Mouse (Mus musculus) intestine, postnatal 0 days (tissue): ENCODE data around the gene Mras. TPM values are rescaled to one million over a fixed set of nuclear protein-coding genes. Genes with fewer than 3 reads are reported as not detected.

Experiments used
- ATAC-seq: fragments of 200-750 bp; cut with Nextera tagmentation; 2 replicates; pipeline ENCODE4 v1.8.0; 2017; ENCODE audit warnings: mild to moderate bottlenecking, moderate TSS enrichment, moderate library complexity
- H3K27ac ChIP-seq: fragments of 300-500 bp; sonication (generic); 2 replicates; pipeline ENCODE4 v1.5.1; 2014; ENCODE audit warnings: mild to moderate bottlenecking, low read depth, low read length, moderate library complexity
- H3K27me3 ChIP-seq: fragments of 300-500 bp; sonication (generic); replicated peaks from 2 replicates; pipeline ENCODE4 v1.6.1; 2014; ENCODE audit warnings: low read length, mixed read lengths; ENCODE audit not compliant: control insufficient read depth, insufficient read depth
- H3K36me3 ChIP-seq: fragments of 300-500 bp; sonication (generic); 2 replicates; pipeline ENCODE4 v1.6.1; 2014; ENCODE audit warnings: mild to moderate bottlenecking, moderate library complexity; ENCODE audit not compliant: control insufficient read depth, insufficient read depth
- H3K4me1 ChIP-seq: fragments of 300-500 bp; sonication (generic); replicated peaks from 2 replicates; pipeline ENCODE4 v1.6.1; 2014; ENCODE audit warnings: antibody characterized with exemption, low read length, mixed read lengths; ENCODE audit not compliant: control insufficient read depth, insufficient read depth
- H3K4me2 ChIP-seq: fragments of 300-500 bp; sonication (generic); replicated peaks from 2 replicates; pipeline ENCODE4 v1.6.1; 2014; ENCODE audit warnings: low read depth, mild to moderate bottlenecking, moderate library complexity
- H3K4me3 ChIP-seq: fragments of 300-500 bp; sonication (generic); 2 replicates; pipeline ENCODE4 v1.5.1; 2014; ENCODE audit warnings: low read depth, low read length
- H3K9ac ChIP-seq: fragments of 300-500 bp; sonication (generic); 2 replicates; pipeline ENCODE4 v1.6.1; 2014; ENCODE audit warnings: mild to moderate bottlenecking, low read depth, low read length
- H3K9me3 ChIP-seq: fragments of 300-500 bp; sonication (generic); 2 replicates; pipeline ENCODE4 v1.6.1; 2016; ENCODE audit warnings: mixed run types; ENCODE audit not compliant: control insufficient read depth
- CTCF ChIP-seq: sonication (generic); IDR thresholded peaks from 2 replicates; pipeline ENCODE4 v1.5.1; 2016; ENCODE audit warnings: low read depth, mild to moderate bottlenecking, control low read depth, antibody characterized with exemption, moderate library complexity
- WGBS: fragments of 180-500 bp; shearing (Covaris S2); extraction: QIAGEN DNeasy Blood & Tissue Kit; methylation state at CpG from one replicate; pipeline ENCODE4 v1.1.7; 2014; 5-methylcytosine and 5-hydroxymethylcytosine counted together
- polyA plus RNA-seq: library from polyadenylated mRNA; unstranded; fragments of >200 nt; fragmentation: Nextera tagmentation; extraction: Ambion mirVana; gene quantifications from 2 replicates; pipeline ENCODE4 v1.2.1, GENCODE M21; 2015

Mras gene
- polyA plus RNA-seq, 1 experiment from 2014 or later = 7.6 TPM

DNA sequence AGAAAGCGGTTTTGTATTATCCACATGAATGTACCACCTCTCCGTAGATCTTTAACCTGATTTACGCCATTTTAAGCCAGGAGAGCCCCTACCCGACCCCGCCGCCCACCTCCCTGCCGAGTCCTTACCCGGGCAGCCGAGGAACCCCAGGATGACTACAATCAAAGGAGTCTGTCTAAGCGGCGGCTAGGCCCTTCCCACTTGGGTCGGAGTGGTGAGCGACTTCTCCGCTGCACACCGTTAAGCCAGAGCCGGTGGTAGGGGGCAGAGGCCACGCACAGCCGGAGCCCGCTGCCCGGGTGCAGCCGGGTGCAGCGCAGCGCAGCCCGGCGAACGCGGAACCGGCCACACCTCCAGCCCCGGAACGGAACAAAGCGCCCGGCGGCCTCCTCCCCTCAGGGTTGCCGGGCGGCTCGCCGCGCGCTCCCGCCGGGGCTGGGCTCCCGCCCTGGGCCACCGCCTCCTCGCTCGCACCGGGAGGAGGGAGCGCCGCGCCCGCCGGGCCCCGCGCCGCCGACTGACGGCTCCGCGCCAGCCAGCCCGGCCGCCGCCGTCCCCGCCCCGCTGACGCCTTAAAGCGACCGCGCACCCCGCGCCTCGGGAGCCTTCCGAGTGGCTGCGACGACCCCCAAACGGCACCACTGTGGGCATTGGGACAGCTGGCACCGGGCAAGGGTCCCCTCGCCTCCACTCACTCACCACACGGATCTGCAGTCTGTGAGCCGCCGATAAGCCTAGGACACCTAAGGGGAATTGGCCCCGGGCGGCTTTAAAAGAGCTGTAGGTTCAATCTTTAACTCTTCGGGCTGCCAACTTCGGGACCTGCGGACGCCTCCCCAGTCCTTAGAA is 775 bp downstream of the Mras start:
- Histone ChIP-seq H3K9ac (peak overlapping the region; percentile 62), H3K4me3 (peak overlapping the region; percentile 68)
- under 1% methylated on average over 77 of the region's 86 CpGs for WGBS

DNA sequence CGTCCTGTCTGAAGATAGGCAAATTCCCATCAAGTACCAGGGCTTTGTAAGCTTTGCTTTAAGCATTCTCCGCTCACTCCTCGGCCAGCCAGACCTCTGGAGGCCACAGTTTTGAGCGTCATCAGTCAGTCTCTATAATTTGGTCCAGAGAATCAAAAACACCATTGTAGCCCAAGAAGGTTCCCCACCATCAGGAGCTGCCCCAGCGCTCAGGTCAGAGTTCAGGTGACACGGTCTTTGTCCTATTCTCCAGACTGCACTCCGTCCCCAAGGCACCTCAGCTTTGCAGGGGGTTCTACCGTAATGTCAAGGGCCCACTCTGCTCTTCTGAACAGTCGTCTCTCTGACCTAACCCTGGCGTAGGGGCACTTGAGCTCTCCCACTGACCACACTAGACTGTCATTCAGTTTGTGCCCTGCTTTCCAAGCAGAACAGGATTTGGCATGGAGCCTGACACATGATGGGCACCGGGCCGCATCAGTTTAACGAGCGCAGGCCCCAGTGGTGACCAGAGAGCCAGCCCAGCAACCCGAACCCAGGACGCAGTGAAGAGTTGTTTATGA is 1.5 kb downstream of the Mras start:
- Histone ChIP-seq H3K4me1 (no peaks in the 10 kb centered on the region), H3K27me3 (0 out of 2 replicates have a peak, but pooled peaks cover 3% of the 10 kb centered on the region), H3K4me2 (peak overlapping the region; percentile 95), H3K9me3 (no peaks in the 10 kb centered on the region), H3K9ac (peak overlapping the region; percentile 62), H3K4me3 (peak overlapping the region; percentile 68), H3K27ac (peak overlapping the region; percentile 21; the same call in 1 of the 2 replicates), H3K36me3 (no peaks in the 10 kb centered on the region)
- no peak for ATAC-seq
- whole genome bisulfite sequencing = 40% methylated on average over 16 of the region's 16 CpGs
- TF ChIP-seq CTCF = no peak

More for the DNA sequence above, 775 bp downstream of the Mras start:
- Histone ChIP-seq H3K36me3 (no peaks in the 10 kb centered on the region), H3K27me3 (0 out of 2 replicates have a peak, but pooled peaks cover 3% of the 10 kb centered on the region), H3K4me1 (no peaks in the 10 kb centered on the region), H3K4me2 (peak overlapping the region; percentile 95), H3K9me3 (no peaks in the 10 kb centered on the region), H3K27ac (peak overlapping the region; percentile 54)
- no peak for TF ChIP-seq CTCF
- peak; percentile 91 for ATAC-seq

GRCm38 (mm10) chr9:99434892-99435618 is 2.1 kb downstream of the Mras start:
- WGBS = 51% methylated on average over 14 of the region's 14 CpGs
- no peak for ATAC-seq
- H3K36me3 ChIP-seq = no peaks in the 10 kb centered on the region
- H3K4me2 ChIP-seq = peak overlapping the region; percentile 95
- 0 out of 2 replicates have a peak, but pooled peaks cover 3% of the 10 kb centered on the region for H3K27me3 ChIP-seq
- no peak overlapping the region for H3K9ac ChIP-seq
- TF ChIP-seq CTCF = no peak
- H3K4me3 ChIP-seq = peak overlapping the region; percentile 68; the same call in 1 of the 2 replicates
- peak overlapping the region; percentile 21; the same call in 1 of the 2 replicates for H3K27ac ChIP-seq
- H3K4me1 ChIP-seq = no peaks in the 10 kb centered on the region
- no peaks in the 10 kb centered on the region for H3K9me3 ChIP-seq

- Histone ChIP-seq H3K4me1 (no peaks in the 10 kb centered on the region), H3K27ac (no peak overlapping the region), H3K9ac (no peak overlapping the region), H3K9me3 (no peaks in the 10 kb centered on the region), H3K4me3 (no peak overlapping the region), H3K36me3 (no peaks in the 10 kb centered on the region), H3K27me3 (0 out of 2 replicates have a peak, but pooled peaks cover under 1% of the 10 kb centered on the region), H3K4me2 (no peak overlapping the region)
- WGBS = 84% methylated on average over 4 of the region's 4 CpGs
- TF ChIP-seq CTCF = no peak
- no peak for ATAC-seq
These were observed 4.7 kb downstream of the Mras start for GRCm38 (mm10) chr9:99432478-99432877.

DNA sequence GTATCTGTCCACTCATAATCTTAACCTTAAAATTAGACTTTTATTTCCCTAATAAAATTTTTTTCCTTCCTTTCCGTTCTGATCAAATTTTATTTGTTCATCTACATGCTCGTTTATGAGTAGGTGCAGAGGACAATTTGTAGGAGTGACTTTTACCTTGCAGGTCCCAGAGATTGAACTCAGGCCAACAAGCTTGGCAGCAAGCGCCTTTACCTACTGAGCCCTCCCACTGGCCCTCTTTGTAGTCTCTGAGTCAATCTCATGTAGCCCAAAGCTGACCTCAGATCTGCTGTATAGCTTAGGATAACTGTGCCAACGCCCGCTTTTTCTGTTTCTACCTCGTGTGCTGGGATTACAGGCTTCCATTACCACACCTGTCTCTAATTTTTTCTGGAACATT is 5.2 kb downstream of the Mras start:
- no peak for ATAC-seq
- no peaks in the 10 kb centered on the region for H3K36me3 ChIP-seq
- no peaks in the 10 kb centered on the region for H3K4me1 ChIP-seq
- H3K27me3 ChIP-seq = no peaks in the 10 kb centered on the region
- 79% methylated on average over 6 of the region's 6 CpGs for WGBS
- H3K4me2 ChIP-seq = no peak overlapping the region
- no peak for TF ChIP-seq CTCF
- no peak overlapping the region for H3K27ac ChIP-seq
- no peaks in the 10 kb centered on the region for H3K9me3 ChIP-seq
- H3K4me3 ChIP-seq = no peak overlapping the region
- no peak overlapping the region for H3K9ac ChIP-seq

DNA sequence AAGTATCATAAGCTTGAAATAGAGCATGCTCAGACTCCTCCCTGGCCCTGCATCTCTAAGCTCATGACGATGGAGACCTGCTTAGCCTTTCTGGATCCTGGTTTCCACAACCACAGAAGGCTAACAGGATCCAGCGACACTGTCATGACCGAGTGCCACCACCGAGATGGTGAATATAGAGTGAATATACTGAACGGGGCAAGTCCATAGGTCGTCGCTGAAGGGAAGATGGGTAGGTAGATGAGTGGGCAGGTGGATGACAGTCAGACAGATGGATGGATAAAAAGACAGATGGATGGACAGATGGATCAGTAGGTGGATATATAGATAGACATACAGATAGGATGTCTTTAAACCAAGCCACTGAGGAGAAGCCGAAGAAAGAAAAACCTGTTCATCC is 5.8 kb downstream of the Mras start:
- TF ChIP-seq CTCF = no peak
- no peak for ATAC-seq
- WGBS = 89% methylated on average over 8 of the region's 8 CpGs

More for the DNA sequence above, 5.8 kb downstream of the Mras start:
- Histone ChIP-seq H3K36me3 (no peaks in the 10 kb centered on the region), H3K27me3 (no peaks in the 10 kb centered on the region), H3K4me2 (no peak overlapping the region), H3K9ac (no peak overlapping the region), H3K4me1 (no peaks in the 10 kb centered on the region), H3K4me3 (no peak overlapping the region), H3K27ac (no peak overlapping the region; the same call in 1 of the 2 replicates), H3K9me3 (no peaks in the 10 kb centered on the region)
